Mouse (Mus musculus) embryo, embryonic 10 days (tissue): Measurements from ENCODE around the gene Ccl20.
A peak's percentile ranks its signal among the peaks of the same experiment; 100 is the strongest.

Experiments
- DNase-seq: peaks from one replicate; pipeline ENCODE4 v3.0.0-alpha.2; 2015; ENCODE audit warnings: low spot score

Gene Ccl20

DNA sequence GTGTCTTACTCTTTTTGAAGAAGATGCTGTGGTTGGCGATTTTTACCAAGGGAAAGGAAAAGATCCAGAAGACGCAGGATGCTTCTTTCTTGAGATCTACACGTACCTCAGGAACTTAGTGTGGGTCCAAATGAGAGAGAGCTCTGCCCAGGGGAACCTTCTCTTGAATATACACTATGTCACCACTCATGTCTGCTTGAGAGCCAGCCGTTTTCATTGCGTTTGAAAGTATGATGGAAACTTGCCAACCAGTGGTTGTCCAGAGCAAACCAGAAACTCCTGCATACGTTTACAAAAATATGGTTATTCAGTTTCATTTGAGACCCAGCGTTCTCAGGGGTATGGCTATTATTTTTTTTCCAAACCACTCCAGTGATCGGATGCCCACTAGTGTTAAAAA, 24.9 kb downstream of the Ccl20 start:
- DNase-seq = no peak

DNA sequence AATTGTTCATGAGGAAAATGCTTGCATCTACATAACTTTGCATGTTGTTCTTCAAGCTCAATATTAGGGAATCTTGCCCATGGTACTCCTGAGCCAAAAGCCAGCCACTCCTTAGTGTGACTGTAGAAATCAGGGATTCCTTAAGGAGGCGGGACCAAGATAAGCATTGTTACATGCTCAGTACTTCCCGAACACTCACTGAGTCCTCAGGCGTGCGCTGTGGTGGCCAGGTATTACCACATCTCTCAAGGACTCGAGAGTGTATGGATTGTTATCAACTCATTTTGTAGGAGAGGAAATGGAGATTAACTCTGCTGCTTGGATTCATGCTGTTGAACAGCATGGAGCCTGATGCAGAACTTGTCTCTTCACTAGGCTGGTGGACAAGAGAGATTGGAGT, 25.5 kb downstream of the Ccl20 start:
- no peak for DNase-seq

DNA sequence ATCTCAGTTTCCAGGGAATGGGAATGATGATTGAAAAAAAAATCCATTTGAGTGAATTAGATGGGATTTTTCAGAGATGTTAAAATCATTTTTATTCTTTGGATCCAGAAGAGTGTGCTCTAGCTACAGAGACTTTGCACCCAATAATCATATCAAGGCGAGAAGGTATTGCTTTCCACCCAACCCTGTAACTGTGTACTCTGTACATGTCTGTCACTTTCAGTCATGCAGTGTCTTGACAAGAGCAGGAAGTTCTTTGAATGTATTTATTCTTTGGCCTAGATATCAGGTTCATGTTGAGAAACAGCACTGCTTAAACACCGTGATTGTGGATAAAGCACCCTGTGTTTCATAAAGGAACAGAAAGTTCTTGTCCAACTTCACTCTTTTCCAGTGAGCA, 30.0 kb downstream of the Ccl20 start:
- DNase-seq = no peak

DNA sequence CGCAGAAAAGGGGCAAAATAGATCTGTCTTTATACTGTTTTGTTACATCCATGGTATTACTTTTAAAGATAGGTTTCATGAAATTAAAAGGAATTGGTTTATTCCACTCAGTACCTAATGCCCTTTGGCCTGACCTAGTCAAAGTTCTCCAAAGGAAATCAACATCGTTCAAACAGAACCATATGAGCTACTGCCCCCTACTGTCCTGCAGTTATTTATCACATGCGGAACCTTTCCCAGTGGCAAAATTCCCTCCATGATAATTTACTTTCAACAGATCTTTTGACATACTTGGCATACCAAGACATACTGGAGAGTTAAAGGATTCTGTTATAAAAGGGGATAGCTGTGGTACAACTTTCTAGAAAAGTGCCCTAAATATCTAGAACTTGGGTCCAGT, 33.7 kb downstream of the Ccl20 start:
- no peak for DNase-seq

DNA sequence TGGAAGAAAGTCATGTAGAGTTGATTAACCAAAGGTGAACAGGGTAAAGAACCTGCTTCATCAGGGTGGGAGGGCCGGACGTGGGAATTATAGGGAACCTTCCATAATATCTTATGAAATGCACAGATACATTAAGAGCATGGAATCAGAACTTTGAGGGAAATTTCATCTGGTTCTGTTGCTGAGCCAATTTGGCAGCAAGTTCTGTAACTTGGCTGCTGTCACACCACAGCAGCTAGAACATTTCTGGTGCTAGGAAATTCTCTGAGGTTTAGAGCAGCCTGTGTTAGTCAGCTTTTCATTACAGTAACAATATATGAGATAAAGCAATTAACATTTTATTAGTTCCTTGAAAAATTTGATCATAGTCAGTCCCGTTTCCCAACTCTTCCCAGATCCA, 36.4 kb downstream of the Ccl20 start:
- no peak for DNase-seq

DNA sequence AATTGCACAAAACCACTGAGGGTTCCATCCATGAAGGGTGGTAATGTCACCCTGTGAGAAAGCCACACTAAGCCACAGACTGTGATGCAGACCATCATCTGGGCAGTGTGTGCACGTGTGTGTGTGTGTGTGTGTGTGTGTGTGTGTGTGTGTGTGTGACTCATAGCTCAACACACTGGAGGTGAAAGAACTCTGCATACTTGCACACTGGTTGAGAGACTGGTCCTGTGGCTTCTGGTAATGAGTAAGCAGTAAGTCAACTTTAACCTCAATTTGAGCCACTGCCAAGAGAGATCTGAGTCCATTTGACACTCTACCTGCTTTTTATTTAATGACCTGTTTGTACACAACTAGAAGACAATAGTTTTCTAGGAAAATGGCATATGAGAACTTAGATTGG, 40.3 kb downstream of the Ccl20 start:
- DNase-seq = no peak

DNA sequence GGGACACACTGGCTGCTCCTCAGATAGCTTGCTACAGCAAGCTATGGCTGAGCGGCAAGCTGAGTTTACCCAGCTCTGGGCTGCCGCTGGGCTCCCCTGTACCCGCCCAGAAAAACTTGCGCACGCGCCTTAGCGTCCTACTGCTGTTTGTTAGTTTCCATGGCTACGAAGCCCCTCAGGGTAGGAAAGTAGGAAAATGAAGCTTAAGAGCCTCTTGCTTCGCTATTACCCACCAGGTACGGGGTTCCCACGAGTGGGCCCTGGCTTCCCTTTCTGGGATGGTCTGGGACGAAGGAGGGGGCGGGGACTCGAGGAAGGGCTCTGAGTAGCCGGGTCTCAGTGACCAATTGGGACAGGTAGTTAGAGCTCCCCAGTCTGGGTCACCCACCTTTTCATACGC, 43.0 kb downstream of the Ccl20 start, which contains the start of gene Daw1:
Gene Daw1 (plus strand): TSS at position 150 of the 400 bp plus-strand sequence.
- DNase-seq = peak; percentile 92

DNA sequence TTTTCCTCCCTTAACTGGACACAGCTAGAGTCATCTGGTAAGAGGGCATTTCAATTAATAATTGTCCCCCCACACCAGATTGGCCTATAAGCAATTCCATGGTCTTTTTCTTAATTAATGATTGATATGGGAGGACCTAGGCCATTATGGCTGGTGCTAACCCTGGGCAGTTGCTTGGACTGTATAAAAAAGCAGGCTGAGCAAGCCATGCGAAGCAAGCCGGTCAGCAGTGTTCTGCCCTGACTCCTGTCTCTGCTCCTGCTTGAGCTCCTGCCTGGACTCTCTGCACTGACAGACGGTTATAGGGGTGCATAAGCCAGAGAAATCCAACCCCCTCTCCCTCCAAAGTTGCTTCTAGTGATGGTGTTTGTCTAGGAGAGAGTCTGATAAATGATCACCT, 45.1 kb downstream of the Ccl20 start:
- DNase-seq = no peak

DNA sequence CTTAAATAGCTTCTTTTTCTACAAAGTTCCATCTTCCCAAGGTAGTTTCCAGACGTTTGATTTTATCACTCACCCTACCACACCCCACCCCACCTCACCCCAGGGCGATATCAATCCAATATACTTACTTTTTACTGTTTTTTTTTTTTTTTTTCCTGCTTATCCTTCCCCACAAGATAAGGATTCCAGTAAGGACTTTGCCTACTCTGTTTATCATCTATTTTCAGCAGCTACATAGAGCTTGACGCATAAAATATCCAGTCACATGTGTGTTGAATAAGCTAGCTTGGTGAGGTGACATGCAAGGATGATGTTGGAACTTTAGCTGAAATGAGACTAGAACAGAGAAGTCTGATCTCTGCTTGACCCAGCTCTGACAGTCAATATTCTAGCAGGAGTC, 47.5 kb downstream of the Ccl20 start:
- no peak for DNase-seq
